Mouse (Mus musculus) gonadal fat pad, adult 2 months (tissue): ENCODE measurements around the gene Anapc11. TPM values are rescaled to one million over a fixed set of nuclear protein-coding genes. Genes with fewer than 3 reads are reported as not detected.

ENCODE experiments used
- DNase-seq: peaks from one replicate; pipeline ENCODE4 v3.0.0-alpha.2; 2012; ENCODE audit warnings: low read depth
- polyA plus RNA-seq: library from polyadenylated mRNA; depleted of rRNA; stranded (reverse); fragments of >200 nt; gene quantifications from 2 replicates; pipeline ENCODE4 v1.2.3, GENCODE M21; 2012

Anapc11 gene
- polyA plus RNA-seq, 1 experiment: 74.7 TPM

- no peak for DNase-seq
Measured at GRCm38 (mm10) chr11:120627468-120628300, 29.5 kb downstream of the Anapc11 start.

- DNase-seq: no peak
Measured at GRCm38 (mm10) chr11:120628601-120629340, 30.6 kb downstream of the Anapc11 start.

GRCm38 (mm10) chr11:120629341-120629730 is 31.1 kb downstream of the Anapc11 start:
- DNase-seq: no peak

GRCm38 (mm10) chr11:120629911-120630310 is 31.7 kb downstream of the Anapc11 start:
- DNase-seq: no peak

- peak; percentile 62 for DNase-seq
Measured at GRCm38 (mm10) chr11:120630401-120630871, 32.2 kb downstream of the Anapc11 start.

GRCm38 (mm10) chr11:120630881-120631725 is 32.9 kb downstream of the Anapc11 start:
- no peak for DNase-seq

- no peak for DNase-seq
Measured at GRCm38 (mm10) chr11:120631726-120632448, 33.7 kb downstream of the Anapc11 start.

- no peak for DNase-seq
Measured at GRCm38 (mm10) chr11:120632559-120633519, 34.6 kb downstream of the Anapc11 start.

- DNase-seq: no peak
Measured at GRCm38 (mm10) chr11:120633520-120634343, 35.5 kb downstream of the Anapc11 start, which contains the start of gene Mafg. Mafg (minus strand) TSS chr11:120633600.

- DNase-seq: no peak
Measured at GRCm38 (mm10) chr11:120634810-120635209, 36.6 kb downstream of the Anapc11 start.

GRCm38 (mm10) chr11:120641255-120641654 is 43.0 kb downstream of the Anapc11 start:
- no peak for DNase-seq

- DNase-seq: no peak
Measured at GRCm38 (mm10) chr11:120641869-120642268, 43.6 kb downstream of the Anapc11 start.

- no peak for DNase-seq
Measured at GRCm38 (mm10) chr11:120642939-120643600, 44.8 kb downstream of the Anapc11 start.

GRCm38 (mm10) chr11:120643601-120643987 is 45.4 kb downstream of the Anapc11 start, which contains the start of gene Pycr1:
Pycr1 (minus strand) TSS chr11:120643769.
- DNase-seq: no peak

- DNase-seq: no peak
Measured at GRCm38 (mm10) chr11:120647047-120647830, 49.0 kb downstream of the Anapc11 start.

GRCm38 (mm10) chr11:120648001-120648476 is 49.8 kb downstream of the Anapc11 start, which contains the start of gene Myadml2:
Myadml2 (minus strand) TSS chr11:120648158.
- DNase-seq: no peak

- DNase-seq: no peak
Measured at GRCm38 (mm10) chr11:120651872-120652271, 53.7 kb downstream of the Anapc11 start.
